Mouse (Mus musculus) hindbrain, postnatal 0 days (tissue): ENCODE measurements at regions not wholly inside any gene's neighbourhood (a gene's known extent, or its start where the extent isn't known, plus 50 kb on each side); places are given as distances from the start of the nearest gene placed in this dataset.
A peak's percentile ranks its signal among the peaks of the same experiment; 100 is the strongest.

Experiments used
- ATAC-seq: fragments of 200-750 bp; cut with Nextera tagmentation; 2 replicates; pipeline ENCODE4 v1.8.0; 2017; ENCODE audit warnings: mild to moderate bottlenecking, moderate TSS enrichment, moderate library complexity
- DNase-seq: peaks from one replicate; pipeline ENCODE4 v3.0.0-alpha.2; 2015; ENCODE audit warnings: low spot score
- H3K27ac ChIP-seq: fragments of 300-500 bp; sonication (generic); 2 replicates; pipeline ENCODE4 v1.5.1; 2014; ENCODE audit warnings: mild to moderate bottlenecking
- H3K27me3 ChIP-seq: fragments of 300-500 bp; sonication (generic); 2 replicates; pipeline ENCODE4 v1.6.1; 2014; ENCODE audit warnings: low read length, mixed read lengths; ENCODE audit not compliant: insufficient read depth
- H3K36me3 ChIP-seq: fragments of 300-500 bp; sonication (generic); 2 replicates; pipeline ENCODE4 v1.6.1; 2014; ENCODE audit warnings: low read length, mixed read lengths; ENCODE audit not compliant: insufficient read depth
- H3K4me1 ChIP-seq: fragments of 300-500 bp; sonication (generic); 2 replicates; pipeline ENCODE4 v1.6.1; 2014; ENCODE audit warnings: antibody characterized with exemption, low read length, mixed read lengths; ENCODE audit not compliant: insufficient read depth
- H3K4me2 ChIP-seq: fragments of 300-500 bp; sonication (generic); 2 replicates; pipeline ENCODE4 v1.6.1; 2014; ENCODE audit warnings: low read depth, mild to moderate bottlenecking, low read length, moderate library complexity, mixed read lengths
- H3K4me3 ChIP-seq: fragments of 300-500 bp; sonication (generic); 2 replicates; pipeline ENCODE4 v1.5.1; 2014; ENCODE audit warnings: low read length
- H3K9ac ChIP-seq: fragments of 300-500 bp; sonication (generic); replicated peaks from 2 replicates; pipeline ENCODE4 v1.6.1; 2014; ENCODE audit warnings: mild to moderate bottlenecking, low read length, moderate library complexity, mixed read lengths
- H3K9me3 ChIP-seq: fragments of 300-500 bp; sonication (generic); 2 replicates; pipeline ENCODE4 v1.6.1; 2016; ENCODE audit warnings: low read length, mixed read lengths
- CTCF ChIP-seq: IDR thresholded peaks from 2 replicates; pipeline ENCODE4 v1.5.1; 2016; ENCODE audit warnings: antibody characterized with exemption, control low read depth, low read depth
- WGBS: fragments of 180-500 bp; shearing (Covaris S2); extraction: QIAGEN DNeasy Blood & Tissue Kit; methylation state at CpG from one replicate; pipeline ENCODE4 v1.1.7; 2014; 5-methylcytosine and 5-hydroxymethylcytosine counted together

DNA sequence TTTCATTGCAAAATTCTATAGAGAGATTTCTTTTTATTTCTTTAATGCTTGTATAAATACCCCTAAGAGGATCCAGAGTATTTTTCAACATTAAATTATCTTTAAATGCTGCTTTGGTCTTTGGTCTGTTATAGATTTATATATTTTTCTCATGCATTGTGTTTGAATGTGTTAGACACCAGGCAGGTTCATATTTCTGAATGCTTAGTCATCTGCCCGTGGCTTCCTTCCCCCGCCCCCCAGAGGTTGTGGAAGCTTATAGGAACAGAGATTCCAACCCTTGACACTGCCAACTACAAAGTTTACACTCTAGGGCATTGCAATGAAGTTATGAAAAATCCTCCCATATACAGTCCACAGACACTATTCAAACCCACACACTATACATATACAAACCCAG is 1066.6 kb downstream of the Efnb2 start:
- no peak for TF ChIP-seq CTCF
- DNase-seq (no peak), ATAC-seq (no peak)
- no peaks in the 10 kb centered on the region for H3K27me3 ChIP-seq
- H3K9me3 ChIP-seq = no peaks in the 10 kb centered on the region
- H3K4me2 ChIP-seq = no peak overlapping the region
- H3K27ac ChIP-seq = no peak overlapping the region
- H3K9ac ChIP-seq = no peak overlapping the region
- no peaks in the 10 kb centered on the region for H3K36me3 ChIP-seq
- 88% methylated on average over 2 of the region's 2 CpGs for WGBS
- no peaks in the 10 kb centered on the region for H3K4me1 ChIP-seq
- H3K4me3 ChIP-seq = no peak overlapping the region

DNA sequence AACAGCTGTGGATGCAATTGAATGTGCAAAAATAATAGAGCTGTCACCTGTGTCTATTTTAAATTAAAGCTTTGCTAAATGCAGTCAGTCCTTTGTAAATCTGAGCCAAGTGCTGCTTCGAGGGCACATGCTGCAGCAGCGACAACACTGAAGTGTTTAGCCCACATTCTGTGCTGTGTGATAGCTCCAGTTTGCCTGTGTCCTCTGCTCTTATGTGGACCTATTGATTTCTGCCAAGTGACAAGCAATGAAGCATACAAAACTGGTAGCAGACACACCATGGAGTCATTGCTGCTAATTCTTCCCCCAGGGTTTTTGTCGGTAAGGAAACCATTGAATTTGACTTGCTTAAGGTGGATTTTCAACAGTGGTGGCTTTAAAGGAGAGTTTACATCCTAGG is 1085.4 kb downstream of the Efnb2 start:
- no peak for ATAC-seq
- H3K4me2 ChIP-seq = no peak overlapping the region
- no peak overlapping the region for H3K4me3 ChIP-seq
- no peak overlapping the region for H3K27ac ChIP-seq
- 12% methylated on average over 3 of the region's 3 CpGs for WGBS
- no peak for TF ChIP-seq CTCF
- H3K36me3 ChIP-seq = no peaks in the 10 kb centered on the region
- no peak overlapping the region for H3K9ac ChIP-seq
- DNase-seq = peak; percentile 9
- H3K27me3 ChIP-seq = no peaks in the 10 kb centered on the region
- no peaks in the 10 kb centered on the region for H3K9me3 ChIP-seq
- H3K4me1 ChIP-seq = no peaks in the 10 kb centered on the region

DNA sequence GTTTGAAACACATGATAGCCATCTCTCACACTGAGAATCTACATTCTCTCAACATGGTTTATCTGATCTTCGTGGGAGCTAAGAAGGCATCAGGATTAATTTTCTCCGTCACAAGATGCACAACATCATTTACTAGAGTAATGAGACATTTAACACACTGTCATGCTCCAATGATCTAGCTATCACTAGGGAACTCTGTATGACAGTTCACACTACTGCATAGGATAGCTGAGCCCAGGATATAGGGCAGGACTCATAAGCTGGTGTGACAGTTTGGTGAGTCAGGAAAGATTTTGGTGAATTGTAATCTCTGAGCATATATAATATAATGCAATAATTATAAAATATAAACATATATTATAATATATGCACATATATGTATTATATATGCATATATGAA is 1100.4 kb downstream of the Efnb2 start:
- no peaks in the 10 kb centered on the region for H3K27me3 ChIP-seq
- no peaks in the 10 kb centered on the region for H3K36me3 ChIP-seq
- H3K9me3 ChIP-seq = no peaks in the 10 kb centered on the region
- WGBS = 52% methylated on average over 2 of the region's 2 CpGs
- no peak overlapping the region for H3K27ac ChIP-seq
- TF ChIP-seq CTCF = no peak
- ATAC-seq (no peak), DNase-seq (peak; percentile 6)
- H3K4me2 ChIP-seq = no peak overlapping the region
- no peaks in the 10 kb centered on the region for H3K4me1 ChIP-seq
- H3K4me3 ChIP-seq = no peak overlapping the region
- no peak overlapping the region for H3K9ac ChIP-seq

- no peaks in the 10 kb centered on the region for H3K27me3 ChIP-seq
- 53% methylated on average over 3 of the region's 3 CpGs for WGBS
- H3K4me2 ChIP-seq = no peak overlapping the region
- no peak overlapping the region for H3K9ac ChIP-seq
- no peak for TF ChIP-seq CTCF
- H3K27ac ChIP-seq = no peak overlapping the region
- DNase-seq (no peak), ATAC-seq (no peak)
- no peak overlapping the region for H3K4me3 ChIP-seq
- H3K36me3 ChIP-seq = no peaks in the 10 kb centered on the region
- H3K9me3 ChIP-seq = no peaks in the 10 kb centered on the region
- no peaks in the 10 kb centered on the region for H3K4me1 ChIP-seq
These were observed 1106.3 kb downstream of the Efnb2 start for GRCm38 (mm10) chr8:7554756-7555155.
